Mouse (Mus musculus): ENCODE data around the gene Lins1. TPM values are rescaled to one million over a fixed set of nuclear protein-coding genes. Genes with fewer than 3 reads are reported as not detected.

Gene Lins1
- polyA plus RNA-seq, 1 experiment from 2014 or later = 18.2 TPM

GRCm38 (mm10) chr7:66733882-66734281, 44.2 kb downstream of the Lins1 start:
- H3K27me3 ChIP-seq (replicated peaks) = no peaks in the 10 kb centered on the region
- H3K36me3 ChIP-seq (replicated peaks) = no peaks in the 10 kb centered on the region
- whole genome bisulfite sequencing = 96% methylated on average over 11 of the region's 11 CpGs
- H3K9me3 ChIP-seq = no peaks in the 10 kb centered on the region
- no peaks in the 10 kb centered on the region for H3K4me1 ChIP-seq
- ATAC-seq (replicated peaks) = no peak
- no peak overlapping the region for H3K4me3 ChIP-seq
- H3K9ac ChIP-seq = no peak overlapping the region
- no peak overlapping the region for H3K27ac ChIP-seq
- H3K4me2 ChIP-seq = no peak overlapping the region

- no peaks in the 10 kb centered on the region for H3K4me1 ChIP-seq
- no peaks in the 10 kb centered on the region for H3K27me3 ChIP-seq (replicated peaks)
- H3K36me3 ChIP-seq (replicated peaks) = no peaks in the 10 kb centered on the region
- ATAC-seq (replicated peaks) = no peak
- H3K9me3 ChIP-seq = no peaks in the 10 kb centered on the region
- no peak overlapping the region for H3K27ac ChIP-seq
- 95% methylated on average over 4 of the region's 4 CpGs for WGBS
- H3K4me2 ChIP-seq = no peak overlapping the region
- H3K4me3 ChIP-seq = no peak overlapping the region
- no peak overlapping the region for H3K9ac ChIP-seq
Measured at GRCm38 (mm10) chr7:66734466-66734865, 44.8 kb downstream of the Lins1 start.

GRCm38 (mm10) chr7:66734993-66735392, 45.3 kb downstream of the Lins1 start:
- no peaks in the 10 kb centered on the region for H3K27me3 ChIP-seq (replicated peaks)
- 91% methylated on average over 6 of the region's 6 CpGs for WGBS

GRCm38 (mm10) chr7:66737418-66737817, 47.7 kb downstream of the Lins1 start:
- Histone ChIP-seq H3K4me1 (no peaks in the 10 kb centered on the region), H3K27me3 (replicated peaks) (no peaks in the 10 kb centered on the region), H3K4me3 (no peak overlapping the region), H3K9me3 (no peaks in the 10 kb centered on the region), H3K9ac (no peak overlapping the region), H3K36me3 (replicated peaks) (no peaks in the 10 kb centered on the region), H3K4me2 (no peak overlapping the region), H3K27ac (no peak overlapping the region)
- WGBS = 93% methylated on average over 4 of the region's 4 CpGs
- no peak for ATAC-seq (replicated peaks)

More at GRCm38 (mm10) chr7:66734993-66735392, 45.3 kb downstream of the Lins1 start:
- Histone ChIP-seq H3K4me3 (no peak overlapping the region), H3K36me3 (replicated peaks) (no peaks in the 10 kb centered on the region), H3K4me1 (no peaks in the 10 kb centered on the region), H3K9ac (no peak overlapping the region), H3K4me2 (no peak overlapping the region), H3K27ac (no peak overlapping the region), H3K9me3 (no peaks in the 10 kb centered on the region)
- no peak for ATAC-seq (replicated peaks)

- H3K9me3 ChIP-seq = no peaks in the 10 kb centered on the region
- H3K9ac ChIP-seq = no peak overlapping the region
- no peaks in the 10 kb centered on the region for H3K36me3 ChIP-seq (replicated peaks)
- no peaks in the 10 kb centered on the region for H3K27me3 ChIP-seq (replicated peaks)
- H3K4me1 ChIP-seq = no peaks in the 10 kb centered on the region
- H3K4me3 ChIP-seq = no peak overlapping the region
- H3K27ac ChIP-seq = no peak overlapping the region
- no peak for ATAC-seq (replicated peaks)
- H3K4me2 ChIP-seq = no peak overlapping the region
- WGBS = 80% methylated on average over 5 of the region's 5 CpGs
Measured at GRCm38 (mm10) chr7:66741008-66741407, 51.3 kb downstream of the Lins1 start.

GRCm38 (mm10) chr7:66741412-66741811, 51.7 kb downstream of the Lins1 start:
- Histone ChIP-seq H3K27ac (no peak overlapping the region), H3K9ac (no peak overlapping the region), H3K4me1 (no peaks in the 10 kb centered on the region), H3K4me2 (no peak overlapping the region), H3K4me3 (no peak overlapping the region), H3K36me3 (replicated peaks) (no peaks in the 10 kb centered on the region), H3K27me3 (replicated peaks) (no peaks in the 10 kb centered on the region), H3K9me3 (no peaks in the 10 kb centered on the region)
- 58% methylated on average over 8 of the region's 8 CpGs for WGBS
- no peak for ATAC-seq (replicated peaks)

GRCm38 (mm10) chr7:66743377-66743781, 53.7 kb downstream of the Lins1 start, which contains the start of gene Cers3:
Gene Cers3, plus strand, starts transcription at chr7:66743504.
- H3K9ac ChIP-seq = no peak within 1 kb of the TSS
- no peak within 1 kb of the TSS for H3K4me3 ChIP-seq
- ATAC-seq (replicated peaks) = no peak
- H3K4me1 ChIP-seq = no peaks in the 10 kb centered on the region
- H3K27ac ChIP-seq = no peak within 1 kb of the TSS
- WGBS = 78% methylated on average over 9 of the region's 9 CpGs
- H3K9me3 ChIP-seq = no peaks in the 10 kb centered on the region
- no peak within 1 kb of the TSS for H3K4me2 ChIP-seq
- H3K27me3 ChIP-seq (replicated peaks) = no peaks in the 10 kb centered on the region
- H3K36me3 ChIP-seq (replicated peaks) = no peaks in the 10 kb centered on the region

- no peaks in the 10 kb centered on the region for H3K27me3 ChIP-seq (replicated peaks)
- H3K4me3 ChIP-seq = no peak overlapping the region
- H3K27ac ChIP-seq = no peak overlapping the region
- H3K4me1 ChIP-seq = no peaks in the 10 kb centered on the region
- H3K9me3 ChIP-seq = no peaks in the 10 kb centered on the region
- no peak overlapping the region for H3K9ac ChIP-seq
- WGBS = 85% methylated on average over 7 of the region's 7 CpGs
- H3K36me3 ChIP-seq (replicated peaks) = no peaks in the 10 kb centered on the region
- ATAC-seq (replicated peaks) = no peak
- H3K4me2 ChIP-seq = no peak overlapping the region
Measured at GRCm38 (mm10) chr7:66746972-66747371, 57.3 kb downstream of the Lins1 start.

GRCm38 (mm10) chr7:66749998-66750397, 60.3 kb downstream of the Lins1 start:
- H3K4me3 ChIP-seq = no peak overlapping the region
- no peak overlapping the region for H3K4me2 ChIP-seq
- H3K27me3 ChIP-seq (replicated peaks) = no peaks in the 10 kb centered on the region
- ATAC-seq (replicated peaks) = no peak
- H3K9ac ChIP-seq = no peak overlapping the region
- WGBS = 90% methylated on average over 1 of the region's 1 CpGs
- H3K4me1 ChIP-seq = no peaks in the 10 kb centered on the region
- H3K36me3 ChIP-seq (replicated peaks) = no peaks in the 10 kb centered on the region
- H3K27ac ChIP-seq = no peak overlapping the region
- no peaks in the 10 kb centered on the region for H3K9me3 ChIP-seq

GRCm38 (mm10) chr7:66753816-66754215, 64.1 kb downstream of the Lins1 start:
- Histone ChIP-seq H3K9me3 (no peaks in the 10 kb centered on the region), H3K9ac (no peak overlapping the region), H3K4me2 (no peak overlapping the region), H3K27ac (no peak overlapping the region), H3K4me3 (no peak overlapping the region), H3K4me1 (no peaks in the 10 kb centered on the region; the same call in 1 of the 2 replicates), H3K36me3 (replicated peaks) (no peaks in the 10 kb centered on the region), H3K27me3 (replicated peaks) (no peaks in the 10 kb centered on the region)
- 78% methylated on average over 8 of the region's 8 CpGs for WGBS
- ATAC-seq (replicated peaks) = no peak

- Histone ChIP-seq H3K9ac (no peak overlapping the region), H3K27ac (no peak overlapping the region), H3K9me3 (no peaks in the 10 kb centered on the region), H3K27me3 (replicated peaks) (no peaks in the 10 kb centered on the region), H3K36me3 (replicated peaks) (no peaks in the 10 kb centered on the region), H3K4me3 (no peak overlapping the region), H3K4me2 (no peak overlapping the region), H3K4me1 (no peaks in the 10 kb centered on the region; the same call in 1 of the 2 replicates)
- ATAC-seq (replicated peaks) = no peak
- 82% methylated on average over 7 of the region's 7 CpGs for WGBS
Measured at GRCm38 (mm10) chr7:66755611-66756010, 65.9 kb downstream of the Lins1 start.

Measured in midbrain, embryonic 15.5 days (tissue).